Mouse (Mus musculus): ENCODE measurements around the gene Pitpna. TPM values are rescaled to one million over a fixed set of nuclear protein-coding genes. Genes with fewer than 3 reads are reported as not detected.
A peak's percentile ranks its signal among the peaks of the same experiment; 100 is the strongest.

Pitpna gene
- total RNA-seq, 2 experiments from 2014 or later: 315 to 349 TPM

DNA sequence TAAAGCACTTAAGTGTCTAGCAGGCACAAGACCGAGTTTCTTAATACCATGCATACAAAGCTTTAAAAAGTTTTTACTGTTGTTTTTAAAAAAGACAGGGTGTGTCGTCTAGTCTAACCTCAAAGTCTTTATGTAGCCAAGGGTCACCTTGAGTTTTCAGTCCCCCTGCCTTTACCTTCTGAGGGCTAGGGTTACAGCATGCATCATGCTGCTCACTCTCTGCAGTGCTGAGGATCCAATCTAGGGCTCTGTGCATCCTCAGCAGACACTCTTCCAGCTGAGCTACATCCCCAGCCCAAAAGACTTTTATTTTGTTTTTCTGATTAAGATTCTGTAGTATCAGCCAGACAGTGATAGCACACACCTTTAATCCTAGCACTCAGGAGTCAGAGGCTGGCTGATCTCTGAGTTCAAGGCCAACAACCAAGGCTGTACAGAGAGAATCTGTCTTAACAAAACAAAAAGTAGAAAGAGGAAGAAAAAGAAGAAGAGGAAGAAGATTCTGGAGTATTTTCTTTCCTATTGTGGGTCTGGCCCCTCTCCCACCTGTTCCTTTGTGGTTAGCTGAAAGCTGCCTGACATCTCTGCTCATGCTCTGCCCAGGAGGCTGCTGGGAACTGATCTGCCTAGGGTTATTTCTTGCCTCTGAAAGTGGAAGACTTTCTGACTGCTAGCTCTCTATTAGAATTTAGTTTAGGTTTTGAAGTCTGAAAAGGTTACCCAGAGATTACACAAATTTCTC, 34.9 kb downstream of the Pitpna start:
- intact Hi-C loops (cut with DNase I): no loop called here
- no peak for DNase-seq (ENCODE audit: low spot score in 2 of 2)

DNA sequence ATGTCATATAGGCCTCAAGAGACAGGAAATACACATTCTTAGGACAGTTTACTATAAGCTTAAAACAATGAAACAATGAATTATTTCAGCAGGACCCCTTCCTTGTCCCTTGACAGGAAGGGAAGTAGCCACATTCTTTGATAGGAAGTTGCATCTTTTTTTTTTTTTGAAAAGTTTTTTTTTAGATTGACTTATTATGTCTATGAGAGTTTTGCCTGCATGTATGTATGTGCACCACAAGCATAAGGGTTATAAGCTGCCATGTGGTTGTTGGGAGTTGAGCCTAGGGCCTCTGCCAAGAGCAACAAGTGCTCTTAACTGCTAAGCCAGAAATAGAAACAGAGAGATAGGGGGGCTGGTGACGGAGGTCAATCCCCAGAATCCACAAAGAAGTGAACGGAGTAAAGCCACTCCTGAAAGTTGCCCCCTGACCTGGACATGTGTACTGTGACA, 36.2 kb downstream of the Pitpna start:
- DNase-seq (ENCODE audit: low spot score in 2 of 2): no peak
- intact Hi-C loops (cut with DNase I): no loop called here

DNA sequence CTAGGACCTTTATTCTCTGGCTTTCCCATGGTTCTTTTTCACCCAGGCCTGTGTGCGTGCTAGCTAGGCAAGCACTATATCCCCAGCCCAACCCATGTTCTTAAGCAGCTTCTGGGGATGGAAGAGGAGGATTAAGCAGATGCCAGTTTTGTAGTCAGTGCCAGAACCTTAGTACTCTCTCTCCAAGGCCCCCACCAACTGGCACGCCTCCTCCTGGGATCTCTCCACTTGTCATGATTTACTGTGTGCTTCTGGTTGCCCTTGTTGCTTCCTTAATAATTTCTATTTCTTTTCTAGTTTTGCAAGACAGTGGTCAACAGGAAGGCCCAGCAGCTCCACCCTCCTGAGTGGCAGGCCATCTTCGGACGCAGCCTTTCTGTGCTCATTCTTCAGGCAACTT, 37.9 kb downstream of the Pitpna start:
- intact Hi-C loops (cut with DNase I): no loop called here
- peak in 1 of 2 experiments; percentile 38 for DNase-seq (ENCODE audit: low spot score in 2 of 2)

DNA sequence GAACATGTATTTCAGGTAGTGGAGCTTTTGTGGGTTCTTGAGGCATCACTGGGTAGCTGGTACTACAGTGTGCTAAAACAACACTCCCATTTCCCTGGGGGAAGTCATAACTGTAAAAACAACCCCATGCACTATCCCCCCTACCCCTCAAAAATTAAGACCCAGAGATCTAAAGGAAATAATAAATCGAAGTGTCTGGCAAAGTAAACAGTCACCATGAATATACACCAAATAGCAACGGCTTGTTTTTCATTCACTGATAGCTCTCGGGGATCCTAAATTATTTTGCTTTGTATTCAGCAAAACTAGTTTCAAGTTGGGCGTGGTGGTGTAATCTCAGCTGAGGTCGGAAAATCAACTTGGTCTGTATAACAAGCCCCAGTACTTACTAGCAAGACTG, 42.2 kb downstream of the Pitpna start:
- no peak for DNase-seq (ENCODE audit: low spot score in 2 of 2)
- intact Hi-C loops (cut with DNase I): loop anchor here (5.0 kb wide), 1 partner anchor 47 kb away; the partner anchor contains the start of gene Crk

DNA sequence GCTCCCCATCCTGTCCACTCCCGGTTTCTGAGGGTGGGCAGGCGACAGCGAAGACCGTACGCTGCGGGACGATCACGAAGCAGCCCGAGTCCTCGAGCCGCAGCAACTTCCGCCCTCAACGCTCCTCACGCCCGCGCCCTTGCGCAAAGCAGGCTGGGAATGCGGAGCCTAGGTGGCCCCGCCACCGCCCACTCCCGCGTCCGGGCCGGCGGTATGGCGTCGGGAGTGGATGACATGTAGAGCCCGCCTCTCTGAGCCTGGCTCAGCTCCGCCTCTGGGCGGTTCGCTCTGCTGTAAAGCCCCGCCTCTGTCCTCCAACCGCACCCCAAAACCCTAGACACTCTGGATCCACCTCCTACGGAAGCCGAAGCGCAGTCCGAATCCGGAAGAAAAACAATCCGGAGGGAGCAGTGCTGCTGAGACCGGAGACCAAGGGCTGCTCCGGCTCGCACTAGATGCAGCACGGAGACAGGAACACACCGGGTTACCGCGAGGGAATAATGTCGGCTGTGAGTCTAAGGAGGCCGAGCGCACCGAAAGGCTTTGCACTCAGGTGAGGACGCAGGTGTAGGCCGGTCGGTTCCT, 42.8 kb downstream of the Pitpna start, which contains the start of gene Inpp5k:
Gene Inpp5k, plus strand, starts transcription at position 344 of the 585 bp plus-strand sequence.
- DNase-seq (ENCODE audit: low spot score in 2 of 2): peak; percentile 97 to 99
- intact Hi-C loops (cut with DNase I): loop anchor here (5.0 kb wide), 1 partner anchor 47 kb away; the partner anchor contains the start of gene Crk

DNA sequence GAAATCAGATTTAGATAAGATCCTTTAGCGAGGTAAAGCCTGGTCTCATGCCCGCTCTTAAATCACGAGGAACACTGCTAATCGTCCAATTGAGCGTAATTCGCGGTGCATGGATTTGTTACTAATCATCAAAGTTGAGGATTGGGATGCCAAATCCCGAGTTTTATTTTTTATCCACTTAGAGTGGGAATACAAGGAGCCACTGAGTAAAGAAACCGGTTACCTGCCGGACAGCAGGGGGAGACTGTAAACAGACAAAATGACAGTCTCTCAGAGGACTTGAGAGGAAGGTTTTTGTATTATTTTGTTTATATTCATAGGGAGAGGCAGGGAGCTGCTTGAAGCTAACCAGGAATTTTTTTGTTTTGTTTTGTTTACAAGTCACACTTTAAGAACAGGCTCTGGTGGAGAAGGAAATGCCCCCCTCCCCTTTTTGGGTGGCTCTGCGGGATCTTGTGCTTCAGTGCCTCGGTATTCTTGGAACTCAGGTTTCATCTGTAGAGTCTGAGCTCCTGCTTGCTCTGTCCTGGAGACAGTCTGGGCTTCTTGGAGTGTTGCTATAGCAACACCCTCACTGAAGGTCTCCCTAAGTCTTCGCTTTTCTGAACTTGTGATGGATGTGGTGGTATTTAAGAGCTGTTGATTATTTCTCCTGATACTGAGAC, 43.8 kb downstream of the Pitpna start:
- no peak for DNase-seq (ENCODE audit: low spot score in 2 of 2)
- intact Hi-C loops (cut with DNase I): loop anchor here (5.0 kb wide), 1 partner anchor 46 kb away; the partner anchor contains the start of gene Crk

DNA sequence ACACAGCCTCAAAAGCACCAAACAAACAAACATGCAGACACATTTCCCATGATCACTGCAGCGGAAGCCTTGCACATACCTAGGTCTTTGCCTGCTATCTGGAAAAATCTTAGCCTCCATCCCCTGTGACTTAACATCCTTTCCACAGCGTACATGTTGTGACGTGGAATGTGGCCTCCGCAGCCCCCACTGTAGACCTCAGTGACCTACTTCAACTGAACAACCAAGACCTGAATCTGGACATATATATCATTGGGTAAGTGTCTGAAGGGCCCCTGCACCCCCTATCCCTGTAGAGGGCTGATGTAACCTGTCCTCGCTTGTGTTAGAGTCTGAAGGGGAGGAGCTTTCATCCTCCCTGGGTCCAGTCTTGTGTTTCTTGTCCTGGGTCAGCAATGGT, 45.0 kb downstream of the Pitpna start:
- no peak for DNase-seq (ENCODE audit: low spot score in 2 of 2)
- intact Hi-C loops (cut with DNase I): loop anchor here (5.0 kb wide), 1 partner anchor 44 kb away; the partner anchor contains the start of gene Crk

DNA sequence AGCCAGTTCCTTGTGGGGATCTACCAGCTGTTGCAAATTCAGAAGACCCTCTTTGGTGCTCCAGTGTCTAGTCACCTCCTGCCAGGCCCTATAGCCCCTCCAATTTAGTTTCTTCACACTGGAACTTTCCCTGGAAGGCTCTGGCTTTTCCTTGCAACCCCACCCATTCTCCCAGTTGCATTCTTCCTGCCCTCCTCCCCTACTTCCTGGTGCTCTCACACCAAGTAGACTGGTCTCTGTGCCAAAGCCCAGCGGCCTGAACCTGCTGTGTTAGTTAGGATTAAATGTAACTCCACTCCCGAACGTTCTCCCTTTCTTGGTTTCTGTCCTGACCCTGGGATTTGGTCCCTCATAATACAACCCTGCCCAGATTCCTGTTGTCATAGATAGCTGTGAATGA, 46.9 kb downstream of the Pitpna start:
- DNase-seq (ENCODE audit: low spot score in 2 of 2): no peak
- intact Hi-C loops (cut with DNase I): loop anchor here (5.0 kb wide), 1 partner anchor 42 kb away; the partner anchor contains the start of gene Crk

DNA sequence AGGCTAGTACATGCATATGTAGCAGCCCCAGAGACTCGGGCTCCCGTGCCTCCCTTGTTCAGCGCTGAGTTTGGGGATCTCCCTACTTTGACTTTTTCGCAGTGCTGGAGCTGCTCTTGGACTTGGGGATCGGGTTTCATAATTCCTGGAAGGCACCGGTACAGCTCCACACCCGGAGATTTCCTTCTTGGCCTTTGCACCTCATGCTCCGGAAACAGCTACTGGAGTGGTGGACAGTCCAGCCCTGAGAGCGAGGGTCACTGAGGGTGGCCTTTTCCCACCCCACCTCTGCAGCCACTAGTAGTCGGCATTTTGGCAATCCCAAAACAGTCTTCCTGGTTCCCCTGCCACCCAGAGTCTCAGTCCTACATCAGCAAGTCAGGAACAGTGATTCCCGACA, 47.4 kb downstream of the Pitpna start:
- intact Hi-C loops (cut with DNase I): no loop called here
- DNase-seq (ENCODE audit: low spot score in 2 of 2): no peak

DNA sequence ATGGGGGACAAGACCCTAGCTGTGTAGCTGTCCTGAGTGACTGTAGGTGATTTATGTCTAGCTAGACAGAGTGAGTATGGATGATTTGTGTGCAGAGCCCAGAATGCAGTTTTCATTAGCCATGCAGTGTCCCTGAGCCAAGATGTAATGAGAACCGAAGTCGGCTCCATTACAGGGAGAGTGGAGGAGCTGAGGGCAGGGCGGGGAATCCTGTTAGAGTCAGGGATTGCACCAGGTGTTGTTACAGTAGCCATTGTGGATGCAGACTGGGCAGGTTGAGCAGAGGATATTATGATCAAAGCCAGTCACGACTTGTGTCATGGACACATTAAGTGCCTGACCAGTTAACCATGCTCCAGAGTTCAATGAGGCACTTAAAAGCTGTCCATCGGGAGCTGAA, 55.4 kb downstream of the Pitpna start:
- intact Hi-C loops (cut with DNase I): no loop called here
- DNase-seq (ENCODE audit: low spot score in 2 of 2): no peak

DNA sequence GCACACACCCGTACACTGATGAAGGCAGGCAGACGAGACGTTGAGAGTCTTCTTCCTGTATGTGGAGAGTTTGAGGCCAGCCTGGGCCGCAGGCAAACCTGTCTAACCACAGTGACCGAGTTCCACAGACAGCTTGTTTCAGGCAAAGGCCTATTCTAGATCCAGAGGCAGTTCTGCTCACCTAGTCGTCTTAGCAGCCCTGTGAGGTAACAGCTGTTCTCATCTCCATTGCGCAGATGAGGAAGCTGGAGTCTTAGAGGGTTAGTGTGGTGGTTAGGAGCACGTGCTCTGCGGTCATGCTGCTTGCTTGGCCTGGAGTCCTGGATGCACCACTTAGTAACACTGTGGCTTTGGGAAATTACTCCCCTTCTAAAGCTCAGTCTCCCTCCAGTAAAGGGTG, 56.8 kb downstream of the Pitpna start:
- intact Hi-C loops (cut with DNase I): no loop called here

DNA sequence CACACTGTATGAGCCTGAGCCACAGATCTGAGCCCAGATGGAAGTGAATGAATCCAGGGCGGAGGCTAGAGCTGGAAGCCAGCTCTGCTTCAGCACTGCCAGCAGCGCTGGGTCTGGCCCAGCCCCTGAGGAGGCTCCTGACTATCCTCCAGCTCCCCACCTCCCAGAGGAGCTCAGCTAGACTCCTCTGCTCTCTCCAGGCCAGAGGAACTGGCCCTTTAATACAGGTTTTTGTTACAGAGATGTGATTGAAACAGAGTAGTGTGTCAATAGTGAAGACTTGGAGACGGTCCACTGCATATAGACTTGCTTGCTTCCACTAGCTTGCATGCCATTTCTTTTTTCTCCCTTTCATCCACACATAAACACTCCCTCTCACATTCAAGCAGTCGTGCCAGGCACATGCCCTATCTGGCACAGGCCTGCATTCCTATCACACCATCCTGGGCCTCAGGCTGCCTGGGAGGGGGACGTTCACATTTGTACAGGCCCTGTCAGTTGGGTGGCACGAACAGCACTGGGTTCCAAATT, 59.8 kb downstream of the Pitpna start:
- intact Hi-C loops (cut with DNase I): no loop called here
- peak; percentile 50 to 62 for DNase-seq (ENCODE audit: low spot score in 2 of 2)

More for the DNA sequence above, 56.8 kb downstream of the Pitpna start:
- DNase-seq (ENCODE audit: low spot score in 2 of 2): no peak

DNA sequence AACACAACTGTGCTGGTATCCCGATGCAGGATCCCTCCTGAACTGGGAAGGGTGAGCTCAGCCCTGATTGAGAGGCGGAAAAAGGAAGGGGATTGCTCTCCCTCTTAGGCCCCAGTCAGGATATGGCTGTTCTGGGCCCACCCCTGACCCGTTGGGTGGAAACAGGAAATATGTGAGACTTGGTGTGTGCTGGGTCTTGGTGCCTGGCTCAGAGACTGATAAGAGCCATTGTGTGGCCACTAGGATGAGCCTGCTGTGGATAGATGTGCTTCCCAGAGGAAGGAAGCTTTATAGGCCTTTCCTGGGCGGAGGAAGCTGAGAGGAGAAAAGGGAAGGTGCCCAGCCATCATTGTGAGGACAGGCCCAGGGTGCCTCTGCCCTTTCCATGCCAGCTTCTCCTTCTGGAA, 61.3 kb downstream of the Pitpna start:
- intact Hi-C loops (cut with DNase I): no loop called here
- no peak for DNase-seq (ENCODE audit: low spot score in 2 of 2)

DNA sequence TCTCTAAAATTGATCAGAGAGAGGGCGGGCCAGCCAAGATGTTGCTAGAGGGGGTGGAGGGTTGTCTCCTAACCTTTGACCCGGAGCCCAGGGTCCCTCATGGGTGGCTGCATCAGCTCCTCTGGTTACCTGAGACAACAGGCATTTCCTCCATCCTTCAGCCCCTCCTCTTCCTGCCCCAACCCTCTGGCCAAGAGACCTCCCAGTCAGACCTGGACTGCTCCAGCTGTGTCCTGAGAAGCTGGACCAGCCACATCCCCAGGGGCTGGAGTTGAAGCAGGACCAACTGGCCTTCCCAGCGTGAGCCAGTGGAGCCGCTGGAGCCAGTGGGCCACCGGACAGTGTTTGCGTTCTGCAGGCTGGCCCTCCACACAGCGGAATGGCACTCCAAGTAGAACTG, 62.4 kb downstream of the Pitpna start, which contains the start of gene Myo1c:
Gene Myo1c, plus strand, starts transcription at position 194 of the 400 bp plus-strand sequence.
- intact Hi-C loops (cut with DNase I): no loop called here
- DNase-seq (ENCODE audit: low spot score in 2 of 2): no peak

DNA sequence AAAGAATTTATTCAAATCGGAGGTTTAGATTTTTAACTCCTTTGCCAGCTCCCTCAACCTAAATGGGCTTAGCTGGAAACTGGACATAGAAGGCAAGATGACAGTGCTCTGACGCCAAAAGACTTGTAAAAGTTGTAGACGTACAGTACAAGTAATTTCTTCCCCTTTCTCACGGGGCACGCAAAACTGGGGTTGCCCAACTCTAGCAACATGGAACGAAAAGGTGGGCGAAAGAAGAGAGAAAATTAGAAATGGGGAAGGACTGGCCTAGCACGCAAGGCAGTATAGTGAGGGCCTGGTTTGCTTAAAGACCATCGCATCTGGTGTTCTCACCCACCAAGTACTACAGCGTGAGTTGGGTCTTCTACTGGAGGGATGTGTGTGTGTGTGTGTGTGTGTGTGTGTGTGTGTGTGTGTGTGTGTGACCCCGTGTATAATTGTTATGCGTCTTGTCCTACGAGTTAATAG, 63.1 kb downstream of the Pitpna start:
- intact Hi-C loops (cut with DNase I): no loop called here
- no peak for DNase-seq (ENCODE audit: low spot score in 2 of 2)

DNA sequence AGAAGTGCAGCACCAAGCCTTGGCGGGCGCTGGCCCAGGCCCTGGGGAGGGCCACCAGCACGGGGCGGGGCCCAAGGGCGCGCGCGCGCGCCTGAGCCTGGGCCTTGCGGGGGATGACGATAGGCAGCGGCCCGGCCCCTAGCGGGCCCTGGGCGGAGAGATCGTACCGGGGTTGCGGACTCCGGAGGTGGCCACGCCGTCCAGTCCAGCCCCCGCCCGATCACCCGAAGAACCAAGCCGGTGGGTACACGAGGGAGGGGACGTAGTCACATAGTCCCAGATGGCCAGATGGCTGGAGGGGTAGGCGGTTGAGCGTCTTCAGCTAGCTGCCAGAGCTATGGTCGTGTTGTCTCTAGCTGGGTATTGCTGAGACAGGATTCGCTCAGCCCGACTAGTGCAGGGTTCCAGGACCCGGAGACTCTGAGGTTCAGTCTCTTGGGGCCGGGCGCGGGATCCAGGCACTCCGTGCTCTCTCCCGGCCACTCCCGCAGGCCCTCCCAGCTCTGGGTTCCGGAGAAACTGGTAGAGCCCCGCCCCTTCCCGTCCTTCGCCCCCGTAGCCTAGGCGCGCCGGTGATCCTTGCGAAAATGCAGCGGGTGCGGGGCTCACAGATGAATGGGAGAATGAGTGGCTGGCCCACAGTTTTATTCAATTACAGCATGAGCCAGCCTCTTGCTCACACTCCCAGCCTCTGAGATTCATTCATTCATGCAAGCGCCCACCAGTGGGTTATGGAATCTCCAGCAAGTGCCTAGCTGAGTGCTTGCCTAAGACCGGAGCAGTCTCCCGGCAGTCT, 63.7 kb downstream of the Pitpna start:
- peak; percentile 78 to 81 for DNase-seq (ENCODE audit: low spot score in 2 of 2)
- intact Hi-C loops (cut with DNase I): no loop called here

DNA sequence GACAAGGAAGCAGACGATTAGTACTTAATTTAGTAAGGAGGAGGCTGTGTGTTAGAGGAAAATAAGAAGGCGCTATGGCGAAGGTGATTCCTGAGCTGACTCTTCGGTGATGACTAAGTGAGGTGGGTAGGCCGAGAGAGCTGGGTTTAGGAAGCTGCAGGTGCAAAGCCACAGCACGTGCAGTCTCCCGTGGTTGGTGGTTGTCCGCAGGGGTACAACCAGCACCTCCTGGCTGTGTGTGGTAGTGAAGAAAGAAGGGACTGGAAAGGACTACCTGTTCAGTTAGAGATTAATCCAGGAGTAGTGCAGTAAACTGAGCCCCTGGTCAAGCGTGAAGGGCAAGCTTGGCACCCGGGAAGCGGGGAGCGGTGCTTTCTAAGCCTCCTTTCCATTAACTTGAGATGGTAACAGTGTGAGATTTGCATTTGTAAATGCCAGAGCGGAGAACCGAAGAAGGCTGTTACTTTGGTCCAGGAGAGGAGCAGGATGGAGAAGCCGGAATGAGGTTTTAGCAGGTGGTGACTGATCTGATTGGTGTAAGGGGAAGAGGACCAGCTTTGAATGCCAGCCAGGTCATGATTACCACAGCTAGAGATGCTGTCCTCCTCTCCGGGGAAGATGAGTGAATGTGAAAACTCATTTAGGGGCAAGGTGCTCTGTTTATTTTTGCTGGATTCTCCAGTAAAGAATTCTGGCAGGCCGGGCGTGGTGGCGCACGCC, 64.5 kb downstream of the Pitpna start:
- intact Hi-C loops (cut with DNase I): no loop called here
- DNase-seq (ENCODE audit: low spot score in 2 of 2): peak in 1 of 2 experiments; percentile 61

DNA sequence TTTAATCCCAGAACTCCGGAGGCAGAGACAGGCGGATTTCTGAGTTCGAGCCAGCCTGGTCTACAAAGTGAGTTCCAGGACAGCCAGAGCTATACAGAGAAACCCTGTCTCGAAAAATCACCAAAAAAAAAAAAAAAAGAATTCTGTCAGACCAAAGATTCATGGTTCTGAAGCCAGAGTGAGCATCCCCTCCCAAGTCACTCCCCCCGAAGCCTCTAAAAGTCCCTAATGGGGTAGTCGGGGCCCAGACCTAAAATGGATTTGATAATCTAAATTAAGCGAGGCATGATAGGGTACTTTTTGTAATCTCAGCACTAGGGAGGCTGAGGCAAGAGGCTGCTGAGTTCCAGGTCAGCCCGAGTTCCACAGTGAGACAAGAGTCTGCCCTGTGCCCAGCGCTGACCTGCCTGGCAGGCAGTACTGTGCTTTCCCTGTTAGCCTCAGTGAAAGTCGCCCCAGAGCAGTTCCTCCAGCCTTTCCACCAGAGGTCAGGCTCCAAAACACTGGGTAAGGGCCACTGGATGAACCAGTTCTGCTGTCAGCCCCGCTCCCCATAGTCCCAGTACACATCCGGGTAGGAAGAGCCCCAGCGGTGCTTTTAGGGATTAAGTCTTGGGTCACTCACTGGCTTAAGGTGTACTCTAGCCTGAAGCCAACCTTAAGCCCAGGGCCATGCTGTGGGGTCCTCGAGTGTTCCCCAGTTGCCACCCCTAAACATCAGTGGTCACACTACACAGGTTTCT, 65.2 kb downstream of the Pitpna start:
- no peak for DNase-seq (ENCODE audit: low spot score in 2 of 2)
- intact Hi-C loops (cut with DNase I): no loop called here

Measured in left cerebral cortex, postnatal 36 days (tissue).